Mouse (Mus musculus) forebrain, postnatal 0 days (tissue): Measurements from ENCODE around the gene Zfp536. TPM values are rescaled to one million over a fixed set of nuclear protein-coding genes. Genes with fewer than 3 reads are reported as not detected.
A peak's percentile ranks its signal among the peaks of the same experiment; 100 is the strongest.

ENCODE experiments used
- ATAC-seq: fragments of 200-750 bp; cut with Nextera tagmentation; 2 replicates; pipeline ENCODE4 v1.8.0; 2017; ENCODE audit warnings: mild to moderate bottlenecking, moderate library complexity
- DNase-seq: peaks from one replicate; pipeline ENCODE4 v3.0.0-alpha.2; 2015
- H3K27ac ChIP-seq: fragments of 300-500 bp; sonication (generic); 2 replicates; pipeline ENCODE4 v1.5.1; 2014; ENCODE audit warnings: low read depth, mild to moderate bottlenecking, antibody characterized with exemption, low read length, moderate library complexity, mixed read lengths
- H3K27me3 ChIP-seq: fragments of 300-500 bp; sonication (generic); 2 replicates; pipeline ENCODE4 v1.6.1; 2014; ENCODE audit warnings: mild to moderate bottlenecking, low read length, mixed read lengths; ENCODE audit not compliant: insufficient read depth
- H3K36me3 ChIP-seq: fragments of 300-500 bp; sonication (generic); 2 replicates; pipeline ENCODE4 v1.6.1; 2014; ENCODE audit warnings: mild to moderate bottlenecking, moderate library complexity; ENCODE audit not compliant: insufficient read depth
- H3K4me1 ChIP-seq: fragments of 300-500 bp; sonication (generic); 2 replicates; pipeline ENCODE4 v1.6.1; 2014; ENCODE audit warnings: antibody characterized with exemption; ENCODE audit not compliant: insufficient read depth
- H3K4me2 ChIP-seq: fragments of 300-500 bp; sonication (generic); 2 replicates; pipeline ENCODE4 v1.6.1; 2014; ENCODE audit warnings: low read depth, mild to moderate bottlenecking, moderate library complexity
- H3K4me3 ChIP-seq: fragments of 300-500 bp; sonication (generic); 2 replicates; pipeline ENCODE4 v1.5.1; 2014; ENCODE audit warnings: low read depth, low read length, mixed read lengths
- H3K9ac ChIP-seq: fragments of 300-500 bp; sonication (generic); 2 replicates; pipeline ENCODE4 v1.6.1; 2014; ENCODE audit warnings: mild to moderate bottlenecking
- H3K9me3 ChIP-seq: fragments of 300-500 bp; sonication (generic); 2 replicates; pipeline ENCODE4 v1.6.1; 2016; ENCODE audit warnings: low read length
- CTCF ChIP-seq: sonication (generic); IDR thresholded peaks from 2 replicates; pipeline ENCODE4 v1.5.1; 2016; ENCODE audit warnings: antibody characterized with exemption, control low read depth, low read depth
- WGBS: fragments of 180-500 bp; shearing (Covaris S2); extraction: QIAGEN DNeasy Blood & Tissue Kit; methylation state at CpG from one replicate; pipeline ENCODE4 v1.1.7; 2014; 5-methylcytosine and 5-hydroxymethylcytosine counted together
- polyA plus RNA-seq: library from polyadenylated mRNA; unstranded; fragments of >200 nt; fragmentation: Nextera tagmentation; extraction: Ambion mirVana; gene quantifications from 2 replicates; pipeline ENCODE4 v1.2.1, GENCODE M21; 2015
- total RNA-seq: library from RNA; depleted of rRNA; stranded (reverse); fragments of >200 nt; gene quantifications from 2 replicates; pipeline ENCODE4 v1.2.3, GENCODE M21; 2014; rRNA removed

Zfp536 gene
- total and polyA plus RNA-seq, 2 experiments from 2014 or later: 17.0 to 34.9 TPM

GRCm38 (mm10) chr7:37439912-37440311 lies 333.5 kb downstream of the Zfp536 start:
- no peaks in the 10 kb centered on the region for H3K36me3 ChIP-seq
- no peaks in the 10 kb centered on the region for H3K4me1 ChIP-seq
- 84% methylated on average over 13 of the region's 13 CpGs for WGBS
- no peak for ATAC-seq
- H3K4me3 ChIP-seq: no peak overlapping the region
- H3K9ac ChIP-seq: no peak overlapping the region
- no peak overlapping the region for H3K27ac ChIP-seq
- no peak overlapping the region for H3K4me2 ChIP-seq
- no peaks in the 10 kb centered on the region for H3K27me3 ChIP-seq
- no peak for DNase-seq
- H3K9me3 ChIP-seq: no peaks in the 10 kb centered on the region
- no peak for TF ChIP-seq CTCF

GRCm38 (mm10) chr7:37439117-37439844 lies 334.2 kb downstream of the Zfp536 start:
- WGBS: 55% methylated on average over 16 of the region's 16 CpGs
- Histone ChIP-seq H3K4me1 (no peaks in the 10 kb centered on the region), H3K9me3 (no peaks in the 10 kb centered on the region), H3K4me2 (no peak overlapping the region), H3K4me3 (no peak overlapping the region), H3K27me3 (no peaks in the 10 kb centered on the region), H3K9ac (no peak overlapping the region), H3K27ac (no peak overlapping the region), H3K36me3 (no peaks in the 10 kb centered on the region)
- peak; percentile 38; the same call in 1 of the 2 replicates for ATAC-seq
- no peak for DNase-seq
- TF ChIP-seq CTCF: no peak

DNA sequence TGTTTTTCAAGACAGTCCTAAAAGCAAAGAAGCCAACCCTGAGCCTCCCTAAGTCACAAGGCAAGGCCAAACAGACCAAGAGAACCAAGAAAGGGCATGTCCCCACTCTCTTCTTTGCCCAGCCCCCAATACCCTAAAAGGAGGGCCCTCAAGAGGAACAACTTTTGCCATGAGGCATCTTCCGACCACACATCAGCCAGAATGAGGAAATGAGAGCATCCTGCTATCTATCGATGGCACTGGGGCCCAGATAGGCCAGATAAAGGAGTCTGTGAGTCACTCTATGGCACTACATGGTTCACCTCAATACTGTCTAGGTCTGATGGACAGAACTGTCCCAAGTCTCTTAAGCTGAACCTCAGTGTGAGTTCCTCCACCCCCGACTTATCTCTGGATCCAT lies 335.6 kb downstream of the Zfp536 start:
- Histone ChIP-seq H3K9me3 (no peaks in the 10 kb centered on the region), H3K27me3 (no peaks in the 10 kb centered on the region), H3K9ac (no peak overlapping the region), H3K4me3 (no peak overlapping the region), H3K4me2 (no peak overlapping the region), H3K4me1 (no peaks in the 10 kb centered on the region), H3K27ac (no peak overlapping the region), H3K36me3 (no peaks in the 10 kb centered on the region)
- DNase-seq: no peak
- 91% methylated on average over 3 of the region's 3 CpGs for WGBS
- no peak for ATAC-seq
- no peak for TF ChIP-seq CTCF

DNA sequence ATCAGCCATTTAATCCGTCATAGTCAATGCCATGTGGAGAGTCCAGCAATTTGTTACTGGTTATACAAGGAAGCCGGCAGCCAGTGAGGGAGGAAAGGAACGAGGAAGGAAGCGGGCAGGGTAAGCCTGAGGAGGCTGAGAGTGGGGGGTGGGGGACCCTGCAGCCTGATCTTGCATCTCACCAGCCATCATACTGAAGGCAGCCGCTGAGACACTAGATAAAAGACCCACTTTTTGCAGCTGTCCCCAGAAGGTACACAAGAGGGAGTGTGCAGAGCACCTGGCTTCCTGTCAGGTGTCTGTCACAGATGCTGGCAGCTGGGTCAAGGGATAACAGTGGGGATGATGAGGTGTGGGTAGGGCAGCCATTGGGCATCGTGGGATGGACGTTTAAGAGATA lies 340.3 kb downstream of the Zfp536 start:
- TF ChIP-seq CTCF: no peak
- Histone ChIP-seq H3K36me3 (no peaks in the 10 kb centered on the region), H3K4me3 (no peak overlapping the region), H3K27ac (no peak overlapping the region), H3K27me3 (no peaks in the 10 kb centered on the region), H3K4me2 (no peak overlapping the region), H3K9me3 (no peaks in the 10 kb centered on the region), H3K4me1 (no peaks in the 10 kb centered on the region), H3K9ac (no peak overlapping the region)
- no peak for DNase-seq
- ATAC-seq: no peak
- WGBS: 55% methylated on average over 7 of the region's 7 CpGs

DNA sequence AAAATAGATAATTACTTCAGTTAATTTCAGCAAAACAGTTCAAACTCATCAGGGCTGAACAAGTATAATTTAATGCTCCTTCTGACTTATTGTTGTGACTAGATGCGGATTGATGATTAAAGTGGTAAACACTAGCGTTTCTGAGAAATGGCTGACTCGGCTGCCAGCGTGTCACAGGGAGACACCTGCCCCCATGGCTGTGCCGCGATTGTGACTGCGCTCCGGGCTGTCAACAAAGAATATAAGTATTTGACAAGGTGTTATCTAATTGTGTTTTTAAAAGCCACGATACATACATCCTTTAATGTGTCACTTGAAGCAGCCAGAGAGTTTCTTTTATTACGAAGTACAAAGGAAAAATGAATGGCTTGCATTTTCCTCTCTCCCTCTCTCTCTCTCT lies 342.0 kb downstream of the Zfp536 start:
- no peak overlapping the region for H3K9ac ChIP-seq
- H3K27ac ChIP-seq: no peak overlapping the region
- peak; percentile 77; the same call in 1 of the 2 replicates for ATAC-seq
- WGBS: 33% methylated on average over 10 of the region's 10 CpGs
- no peaks in the 10 kb centered on the region for H3K27me3 ChIP-seq
- no peaks in the 10 kb centered on the region for H3K36me3 ChIP-seq
- DNase-seq: peak; percentile 46
- no peak for TF ChIP-seq CTCF
- H3K4me3 ChIP-seq: no peak overlapping the region
- H3K4me1 ChIP-seq: no peaks in the 10 kb centered on the region
- H3K4me2 ChIP-seq: peak overlapping the region; percentile 22
- H3K9me3 ChIP-seq: no peaks in the 10 kb centered on the region

DNA sequence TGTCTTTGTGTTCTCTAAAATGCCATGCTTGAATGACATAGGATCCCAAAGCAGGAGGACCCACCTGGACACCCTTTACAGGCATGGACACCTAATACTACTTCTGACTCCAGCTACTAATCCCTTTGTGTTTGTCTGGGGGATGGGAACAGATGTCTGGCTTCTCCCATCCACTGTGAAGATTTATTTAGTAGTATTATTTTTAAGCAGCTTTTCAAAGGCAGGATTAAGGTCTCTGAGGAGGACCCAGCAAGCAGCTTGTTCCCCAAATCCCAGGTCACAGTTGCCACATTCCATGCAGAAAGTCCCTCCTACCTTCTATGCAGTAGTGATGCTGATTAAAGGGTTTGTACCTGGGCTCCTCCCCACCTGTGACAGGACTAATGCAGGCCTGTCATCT lies 347.4 kb downstream of the Zfp536 start:
- no peak for DNase-seq

DNA sequence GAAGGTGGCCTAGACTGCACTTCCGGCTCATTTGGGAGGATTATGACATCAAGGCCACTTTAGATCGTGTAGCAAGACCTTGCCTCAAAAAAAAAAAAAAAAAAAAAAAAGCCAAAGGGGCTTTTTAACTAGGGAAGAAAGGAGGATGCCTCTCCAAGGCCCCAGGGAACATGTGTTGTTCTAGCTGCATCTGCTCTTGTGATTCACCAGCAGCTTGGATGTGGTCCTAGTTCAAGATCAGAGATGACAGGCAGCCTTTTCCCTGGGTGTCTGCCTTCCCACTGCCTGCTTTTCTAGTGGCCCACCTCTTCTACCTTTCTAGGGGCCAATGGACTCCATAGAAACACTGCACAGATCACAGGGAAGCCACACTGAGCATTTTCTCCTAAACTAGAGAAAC lies 350.5 kb downstream of the Zfp536 start:
- no peak overlapping the region for H3K4me2 ChIP-seq
- H3K27me3 ChIP-seq: no peaks in the 10 kb centered on the region
- no peak overlapping the region for H3K4me3 ChIP-seq
- DNase-seq (no peak), ATAC-seq (no peak)
- TF ChIP-seq CTCF: no peak
- no peaks in the 10 kb centered on the region for H3K36me3 ChIP-seq
- no peak overlapping the region for H3K9ac ChIP-seq
- no peak overlapping the region for H3K27ac ChIP-seq
- H3K9me3 ChIP-seq: no peaks in the 10 kb centered on the region
- WGBS: 33% methylated on average over 2 of the region's 2 CpGs
- H3K4me1 ChIP-seq: no peaks in the 10 kb centered on the region

More for the DNA sequence above, 347.4 kb downstream of the Zfp536 start:
- H3K4me2 ChIP-seq: no peak overlapping the region
- TF ChIP-seq CTCF: no peak
- ATAC-seq: no peak
- H3K4me1 ChIP-seq: no peaks in the 10 kb centered on the region
- H3K9me3 ChIP-seq: no peaks in the 10 kb centered on the region
- no peak overlapping the region for H3K9ac ChIP-seq
- H3K27me3 ChIP-seq: no peaks in the 10 kb centered on the region
- H3K4me3 ChIP-seq: no peak overlapping the region
- no peak overlapping the region for H3K27ac ChIP-seq
- no peaks in the 10 kb centered on the region for H3K36me3 ChIP-seq

Other genes starting within 250 kb of the Zfp536 start
- gene Uri1, start 249.9 kb upstream of the Zfp536 start, total RNA-seq: 43.6 and 49.4 TPM in 2 replicates
- 35.9 and 39.0 TPM in 2 replicates for gene Uri1, start 249.9 kb upstream of the Zfp536 start, polyA plus RNA-seq